Mouse (Mus musculus): ENCODE results near the gene Rsl24d1. TPM values are rescaled to one million over a fixed set of nuclear protein-coding genes. Genes with fewer than 3 reads are reported as not detected.

Rsl24d1 gene
- total and polyA plus RNA-seq, 3 experiments: 25.3 to 51.7 (median 50.1) TPM

- intact Hi-C loops (cut with DNase I): no loop called here
- no peaks in the 10 kb centered on the region for H3K4me1 ChIP-seq (ENCODE audit: control insufficient read depth, insufficient read depth, low read length)
- no peaks in the 10 kb centered on the region for H3K36me3 ChIP-seq (ENCODE audit: control insufficient read depth, insufficient read depth, low read length)
- 88% methylated on average over 4 of the region's 4 CpGs for WGBS
- H3K4me3 ChIP-seq: no peak overlapping the region
- no peak for DNase-seq
- no peaks in the 10 kb centered on the region for H3K27me3 ChIP-seq (ENCODE audit: control insufficient read depth, insufficient read depth, low read length)
- H3K79me2 ChIP-seq (replicated peaks; ENCODE audit: control insufficient read depth, insufficient read depth, low read length): no peaks in the 10 kb centered on the region
- TF ChIP-seq CTCF (IDR thresholded peaks at IDR 0.05): no peak
- no peak overlapping the region for H3K9ac ChIP-seq (ENCODE audit: low read depth, low read length)
- H3K27ac ChIP-seq: no peak overlapping the region
Measured at GRCm38 (mm10) chr9:73157968-73158367, 44.7 kb downstream of the Rsl24d1 start.

- no peaks in the 10 kb centered on the region for H3K4me1 ChIP-seq (ENCODE audit: control insufficient read depth, insufficient read depth, low read length)
- WGBS: 55% methylated on average over 1 of the region's 1 CpGs
- H3K9ac ChIP-seq (ENCODE audit: low read depth, low read length): no peak overlapping the region
- H3K79me2 ChIP-seq (replicated peaks; ENCODE audit: control insufficient read depth, insufficient read depth, low read length): no peaks in the 10 kb centered on the region
- H3K36me3 ChIP-seq (ENCODE audit: control insufficient read depth, insufficient read depth, low read length): no peaks in the 10 kb centered on the region
- no peaks in the 10 kb centered on the region for H3K27me3 ChIP-seq (ENCODE audit: control insufficient read depth, insufficient read depth, low read length)
- TF ChIP-seq EP300 (IDR thresholded peaks at IDR 0.05; ENCODE audit: insufficient read depth, low read depth, low read length): no peak
- TF ChIP-seq CTCF (IDR thresholded peaks at IDR 0.05): peak; percentile 36
- no peak for TF ChIP-seq POLR2A (IDR thresholded peaks at IDR 0.05; ENCODE audit: insufficient read depth, low read depth, low read length)
- intact Hi-C loops (cut with DNase I): loop anchor here (1.0 kb wide), 1 partner anchor 824 kb away; no protein-coding TSS in a partner anchor
- H3K27ac ChIP-seq: no peak overlapping the region
- DNase-seq: no peak
- no peak overlapping the region for H3K4me3 ChIP-seq
Measured at GRCm38 (mm10) chr9:73159265-73159664, 46.0 kb downstream of the Rsl24d1 start.

- DNase-seq: peak; percentile 51 to 61
- WGBS: 10% methylated on average over 26 of the region's 26 CpGs
- H3K36me3 ChIP-seq (ENCODE audit: control insufficient read depth, insufficient read depth, low read length): no peaks in the 10 kb centered on the region
- no peak overlapping the region for H3K9ac ChIP-seq (ENCODE audit: low read depth, low read length)
- H3K4me3 ChIP-seq: no peak overlapping the region
- H3K27me3 ChIP-seq (ENCODE audit: control insufficient read depth, insufficient read depth, low read length): no peaks in the 10 kb centered on the region
- no peaks in the 10 kb centered on the region for H3K4me1 ChIP-seq (ENCODE audit: control insufficient read depth, insufficient read depth, low read length)
- TF ChIP-seq EP300 (IDR thresholded peaks at IDR 0.05; ENCODE audit: insufficient read depth, low read depth, low read length) (no peak), CTCF (IDR thresholded peaks at IDR 0.05) (peak; percentile 78), POLR2A (IDR thresholded peaks at IDR 0.05; ENCODE audit: insufficient read depth, low read depth, low read length) (no peak)
- H3K79me2 ChIP-seq (replicated peaks; ENCODE audit: control insufficient read depth, insufficient read depth, low read length): no peaks in the 10 kb centered on the region
- no peak overlapping the region for H3K27ac ChIP-seq
- intact Hi-C loops (cut with DNase I): loop anchor here (1.0 kb wide), 1 partner anchor 821 kb away; no protein-coding TSS in a partner anchor
Measured at GRCm38 (mm10) chr9:73162571-73163333, 49.5 kb downstream of the Rsl24d1 start.

- intact Hi-C loops (cut with DNase I): no loop called here
- no peak for DNase-seq
- H3K36me3 ChIP-seq (ENCODE audit: control insufficient read depth, insufficient read depth, low read length): no peaks in the 10 kb centered on the region
- TF ChIP-seq CTCF (IDR thresholded peaks at IDR 0.05) (no peak), POLR2A (IDR thresholded peaks at IDR 0.05; ENCODE audit: insufficient read depth, low read depth, low read length) (no peak), EP300 (IDR thresholded peaks at IDR 0.05; ENCODE audit: insufficient read depth, low read depth, low read length) (no peak)
- H3K9ac ChIP-seq (ENCODE audit: low read depth, low read length): no peak overlapping the region
- no peaks in the 10 kb centered on the region for H3K79me2 ChIP-seq (replicated peaks; ENCODE audit: control insufficient read depth, insufficient read depth, low read length)
- H3K27ac ChIP-seq: no peak overlapping the region
- H3K4me1 ChIP-seq (ENCODE audit: control insufficient read depth, insufficient read depth, low read length): no peaks in the 10 kb centered on the region
- H3K4me3 ChIP-seq: no peak overlapping the region
- H3K27me3 ChIP-seq (ENCODE audit: control insufficient read depth, insufficient read depth, low read length): no peaks in the 10 kb centered on the region
- WGBS: 55% methylated on average over 4 of the region's 4 CpGs
Measured at GRCm38 (mm10) chr9:73165631-73166030, 52.4 kb downstream of the Rsl24d1 start.

Other genes starting within 250 kb of the Rsl24d1 start
- 10 to 100 TPM; 13.6 to 16.0 TPM for gene Pygo1, start 187.8 kb upstream of the Rsl24d1 start, total RNA-seq (2021)
- 3.3 and 7.3 TPM in 2 replicates for gene Pygo1, start 187.8 kb upstream of the Rsl24d1 start, polyA plus RNA-seq (2012; rRNA removed)
- under 1 TPM; 0.18 to 0.52 TPM for gene Dyx1c1, start 154.6 kb upstream of the Rsl24d1 start, total RNA-seq (2021)
- 0.39 and 0.59 TPM in 2 replicates for gene Dyx1c1, start 154.6 kb upstream of the Rsl24d1 start, polyA plus RNA-seq (2012; rRNA removed)
- gene Gm44503, start 154.6 kb upstream of the Rsl24d1 start, total RNA-seq (2021): under 1 TPM; 0.31 to 0.34 TPM
- not detected in 2 replicates for gene Gm44503, start 154.6 kb upstream of the Rsl24d1 start, polyA plus RNA-seq (2012; rRNA removed)
- gene Ccpg1os, start 128.0 kb upstream of the Rsl24d1 start, total RNA-seq (2021): 1 to 10 TPM; 6.1 to 8.3 TPM
- gene Ccpg1os, start 128.0 kb upstream of the Rsl24d1 start, polyA plus RNA-seq (2012; rRNA removed): 7.5 and 10.1 TPM in 2 replicates
- gene Ccpg1, start 128.0 kb upstream of the Rsl24d1 start, total RNA-seq (2021): 100 to 1,000 TPM in 1 of 2 experiments, 10 to 100 TPM in 1; 86.5 to 108 TPM
- 15.5 and 28.3 TPM in 2 replicates for gene Ccpg1, start 128.0 kb upstream of the Rsl24d1 start, polyA plus RNA-seq (2012; rRNA removed)
- gene Pigb, start 73.0 kb upstream of the Rsl24d1 start, total RNA-seq (2021): 1 to 10 TPM; 1.6 to 2.2 TPM
- 4.5 and 6.1 TPM in 2 replicates for gene Pigb, start 73.0 kb upstream of the Rsl24d1 start, polyA plus RNA-seq (2012; rRNA removed)
- gene Rab27a, start 68.6 kb upstream of the Rsl24d1 start, total RNA-seq (2021): 1 to 10 TPM; 4.5 to 5.6 TPM
- gene Rab27a, start 68.6 kb upstream of the Rsl24d1 start, polyA plus RNA-seq (2012; rRNA removed): 2.3 TPM in 2 replicates
- gene Khdc3, start 11.6 kb upstream of the Rsl24d1 start, total RNA-seq (2021): not detected
- gene Khdc3, start 11.6 kb upstream of the Rsl24d1 start, polyA plus RNA-seq (2012; rRNA removed): not detected in 2 replicates
- not detected for gene Gm20509, start 11.0 kb upstream of the Rsl24d1 start, total RNA-seq (2021)
- gene Gm20509, start 11.0 kb upstream of the Rsl24d1 start, polyA plus RNA-seq (2012; rRNA removed): not detected in 2 replicates